Mouse (Mus musculus) olfactory bulb, adult 2 months (tissue): ENCODE results near the gene Sbno2. TPM values are rescaled to one million over a fixed set of nuclear protein-coding genes. Genes with fewer than 3 reads are reported as not detected.

Experiments
- H3K27ac ChIP-seq: fragments of 200-500 bp; 2 replicates; pipeline ENCODE4 v1.5.1; 2012; ENCODE audit warnings: low read depth, low read length; ENCODE audit not compliant: insufficient read depth
- H3K4me1 ChIP-seq: fragments of 200-500 bp; 2 replicates; pipeline ENCODE4 v1.6.1; 2012; ENCODE audit warnings: low read length; ENCODE audit not compliant: control insufficient read depth, insufficient read depth
- H3K4me3 ChIP-seq: fragments of 200-500 bp; 2 replicates; pipeline ENCODE4 v1.5.1; 2012; ENCODE audit warnings: mild to moderate bottlenecking, low read depth, low read length, moderate library complexity; ENCODE audit not compliant: insufficient read depth
- CTCF ChIP-seq: fragments of 200-500 bp; IDR thresholded peaks from 2 replicates; pipeline ENCODE4 v1.5.1; 2012; ENCODE audit warnings: low read depth, mild to moderate bottlenecking, low read length, moderate library complexity; ENCODE audit not compliant: insufficient read depth
- POLR2A ChIP-seq: fragments of 200-500 bp; IDR thresholded peaks from 2 replicates; pipeline ENCODE4 v1.6.1; 2012; ENCODE audit warnings: mild to moderate bottlenecking, low read depth, low read length, moderate library complexity; ENCODE audit not compliant: insufficient read depth
- WGBS: fragments of 180-500 bp; shearing (Covaris S2); methylation state at CpG from one replicate; pipeline ENCODE4 v1.1.7; 2018; 5-methylcytosine and 5-hydroxymethylcytosine counted together
- polyA plus RNA-seq: library from polyadenylated mRNA; stranded (reverse); fragments of >200 nt; gene quantifications from 2 replicates; pipeline ENCODE4 v1.2.4, GENCODE M21; 2012; ENCODE audit warnings: low replicate concordance; ENCODE audit not compliant: missing spikeins, insufficient read depth, insufficient read length

The Sbno2 gene
- polyA plus RNA-seq, 1 experiment, result not detected

DNA sequence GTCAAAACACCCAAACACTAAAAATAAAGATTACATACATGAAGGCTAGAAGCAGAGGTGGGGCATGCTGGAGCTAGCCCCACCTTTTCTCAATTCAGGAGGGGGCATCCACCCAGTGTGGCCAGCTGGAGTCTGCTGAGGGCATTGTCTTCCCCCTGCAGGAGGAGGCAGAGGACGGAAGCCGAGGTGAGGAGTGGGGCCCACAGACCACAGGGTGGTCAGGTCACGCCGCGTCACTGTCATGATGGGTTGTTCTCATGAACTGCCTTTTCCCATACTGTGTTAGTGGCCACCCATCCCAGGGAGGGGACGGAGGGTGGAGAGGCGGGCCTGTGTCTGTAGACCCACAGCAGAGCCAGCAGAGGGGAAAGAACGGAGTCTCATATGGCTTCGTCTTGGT is 75.2 kb downstream of the Sbno2 start:
- Histone ChIP-seq H3K4me3 (no peak overlapping the region), H3K27ac (no peak overlapping the region), H3K4me1 (no peaks in the 10 kb centered on the region)
- 92% methylated on average over 9 of the region's 9 CpGs for WGBS
- no peak for TF ChIP-seq POLR2A
- no peak for TF ChIP-seq CTCF

DNA sequence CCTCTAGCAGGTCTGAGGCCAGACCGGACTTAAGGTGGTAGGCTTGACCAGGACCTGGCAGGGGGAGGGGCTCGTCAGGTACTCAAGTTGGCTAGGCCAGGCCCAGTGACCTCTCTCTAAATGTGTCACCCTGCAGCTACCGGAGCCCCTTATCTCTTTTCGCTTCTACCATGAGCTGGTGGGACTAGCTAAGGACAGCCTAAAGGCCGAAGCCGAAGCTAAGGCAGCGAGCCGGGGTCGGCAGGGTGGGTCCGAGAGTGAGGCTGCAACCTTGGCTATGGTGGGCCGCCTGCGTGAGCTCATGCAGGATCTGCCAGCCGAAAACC is 76.9 kb downstream of the Sbno2 start:
- Histone ChIP-seq H3K27ac (no peak overlapping the region), H3K4me1 (no peaks in the 10 kb centered on the region), H3K4me3 (no peak overlapping the region)
- WGBS, result 94% methylated on average over 13 of the region's 13 CpGs
- no peak for TF ChIP-seq CTCF
- TF ChIP-seq POLR2A, result no peak

DNA sequence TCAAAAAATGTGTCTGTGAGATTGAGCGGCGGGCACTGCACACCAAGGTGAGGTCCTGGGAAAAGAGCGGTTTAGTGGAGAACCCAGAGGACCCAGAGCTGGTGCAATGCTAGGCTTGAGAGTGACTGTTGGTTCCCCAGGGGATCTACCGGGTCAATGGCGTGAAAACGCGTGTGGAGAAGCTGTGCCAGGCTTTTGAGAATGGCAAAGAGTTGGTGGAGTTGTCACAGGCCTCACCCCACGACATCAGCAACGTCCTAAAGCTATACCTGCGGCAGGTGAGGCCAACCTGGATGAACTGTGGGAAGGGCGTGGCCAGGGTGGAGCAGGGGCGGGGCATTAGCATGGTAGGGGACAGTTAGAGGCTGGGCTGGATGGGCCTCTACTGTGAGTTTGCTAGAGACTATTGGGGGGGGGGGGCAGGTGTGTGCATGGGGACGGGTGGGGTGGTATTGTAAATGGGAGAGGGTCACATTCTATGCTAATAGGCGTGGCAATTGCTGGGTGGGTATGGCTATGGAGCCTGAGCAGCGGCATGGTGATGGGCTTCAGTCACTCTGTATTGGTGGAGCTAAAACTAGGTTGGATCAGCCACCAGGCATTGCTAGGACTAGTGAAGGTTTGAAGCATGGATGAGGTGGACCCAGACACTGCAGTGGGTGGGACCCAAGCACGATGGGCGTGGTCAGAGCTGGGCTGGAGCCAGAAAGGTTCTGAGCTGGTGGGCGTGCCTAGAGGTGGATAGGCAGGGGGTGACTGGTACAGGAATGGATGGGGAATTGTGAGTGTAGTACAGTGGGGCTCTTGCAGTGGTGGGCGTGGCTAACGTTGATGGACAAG is 77.5 kb downstream of the Sbno2 start:
- H3K4me3 ChIP-seq, result no peak overlapping the region
- WGBS, result 74% methylated on average over 20 of the region's 20 CpGs
- TF ChIP-seq CTCF (no peak), POLR2A (no peak)
- no peaks in the 10 kb centered on the region for H3K4me1 ChIP-seq
- H3K27ac ChIP-seq, result no peak overlapping the region

DNA sequence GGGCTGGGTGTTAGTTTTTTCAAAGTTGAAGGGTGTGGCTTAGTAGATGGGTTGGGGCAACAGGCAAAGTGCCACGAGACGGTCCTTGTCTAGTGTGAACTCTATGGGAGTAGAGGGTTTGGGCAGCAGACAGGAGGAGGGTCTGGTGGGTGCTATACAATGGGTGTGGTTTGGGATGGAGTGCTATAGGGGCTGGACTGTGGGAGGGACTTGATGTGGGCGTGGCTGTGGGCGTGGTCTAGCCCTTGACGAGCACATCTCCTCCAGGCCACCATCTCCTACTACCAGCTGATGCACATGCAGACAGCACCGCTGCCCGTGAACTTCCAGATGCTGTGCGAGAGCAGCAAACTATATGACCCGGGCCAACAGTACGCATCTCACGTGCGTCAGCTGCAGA is 79.5 kb downstream of the Sbno2 start:
- TF ChIP-seq POLR2A, result no peak
- TF ChIP-seq CTCF, result no peak
- no peaks in the 10 kb centered on the region for H3K4me1 ChIP-seq
- WGBS, result 66% methylated on average over 12 of the region's 12 CpGs
- H3K4me3 ChIP-seq, result no peak overlapping the region
- H3K27ac ChIP-seq, result no peak overlapping the region

DNA sequence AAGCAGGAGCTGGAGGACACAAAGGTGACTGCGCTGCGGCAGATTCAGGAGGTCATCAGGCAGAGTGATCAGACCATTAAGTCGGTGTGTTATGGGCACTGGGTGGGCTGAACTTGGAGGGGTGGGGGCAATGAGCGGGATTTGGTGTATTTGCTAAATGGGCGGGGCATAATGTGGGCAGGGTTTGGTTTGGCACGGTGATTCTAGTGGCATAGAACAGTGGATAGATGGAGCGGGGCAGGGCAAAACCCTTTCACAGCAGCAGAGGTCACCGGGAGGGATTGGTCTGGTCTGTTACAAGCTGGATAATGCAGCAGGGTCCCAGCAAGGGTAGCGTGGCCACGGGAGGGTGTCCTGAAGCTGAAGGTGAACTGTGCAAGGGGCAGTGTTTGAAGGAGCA is 79.9 kb downstream of the Sbno2 start:
- no peak overlapping the region for H3K27ac ChIP-seq
- 75% methylated on average over 10 of the region's 10 CpGs for WGBS
- no peak for TF ChIP-seq POLR2A
- TF ChIP-seq CTCF, result no peak
- H3K4me3 ChIP-seq, result no peak overlapping the region
- no peaks in the 10 kb centered on the region for H3K4me1 ChIP-seq

DNA sequence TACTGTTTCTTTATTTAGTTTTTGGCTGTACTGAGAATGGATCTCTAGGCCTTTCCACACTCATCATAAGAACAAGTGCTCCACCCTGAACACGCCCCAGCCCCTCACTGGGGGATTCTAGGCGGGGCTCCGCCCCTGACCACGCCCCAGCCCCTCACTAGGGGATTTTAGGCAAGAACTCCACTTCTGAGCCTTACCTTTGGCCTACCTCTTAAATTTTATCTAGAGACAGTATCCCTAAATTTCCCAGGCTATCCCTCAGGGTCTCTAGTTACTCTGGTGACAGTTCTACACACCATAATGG is 80.4 kb downstream of the Sbno2 start:
- Histone ChIP-seq H3K4me1 (peaks cover 2% of the 10 kb centered on the region), H3K4me3 (no peak overlapping the region), H3K27ac (no peak overlapping the region)
- TF ChIP-seq CTCF (no peak), POLR2A (no peak)
- WGBS, result 66% methylated on average over 4 of the region's 4 CpGs

DNA sequence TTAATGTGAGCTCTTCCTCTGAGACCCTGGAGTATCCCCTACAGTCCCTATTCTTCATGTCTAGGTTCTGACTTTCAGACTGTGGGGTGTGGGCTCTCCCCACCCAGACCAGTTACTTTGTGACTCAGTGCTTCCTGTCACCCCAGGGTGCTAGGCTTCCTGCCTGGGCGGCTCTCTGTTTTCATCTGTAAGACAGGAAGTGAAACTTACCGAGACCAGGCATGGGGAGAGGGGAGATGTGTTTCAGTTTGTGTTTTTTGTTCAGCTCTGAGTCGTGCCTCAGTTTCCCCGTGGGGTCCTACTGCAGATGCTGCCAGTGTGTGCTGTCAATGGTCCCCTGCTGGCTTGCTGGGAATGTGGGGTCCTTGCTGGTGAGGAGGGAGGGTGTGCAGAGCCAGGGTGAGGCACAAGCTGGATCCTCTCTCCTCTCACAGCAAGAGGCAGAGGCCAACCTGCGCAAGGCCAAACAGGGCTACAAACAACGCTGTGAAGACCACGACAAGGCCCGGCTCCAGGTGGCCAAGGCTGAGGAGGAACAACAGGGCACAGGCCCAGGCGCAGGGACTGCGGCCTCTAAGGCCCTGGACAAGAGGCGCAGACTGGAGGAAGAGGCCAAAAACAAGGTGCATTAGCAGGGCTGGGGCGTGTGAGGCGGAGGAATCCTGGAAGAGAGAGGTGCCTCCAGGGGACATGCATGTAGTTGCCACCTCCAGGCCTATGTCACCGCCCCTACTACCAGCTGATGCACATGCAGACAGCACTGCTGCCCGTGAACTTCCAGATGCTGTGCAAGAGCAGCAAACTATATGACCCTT is 80.9 kb downstream of the Sbno2 start:
- 76% methylated on average over 15 of the region's 15 CpGs for WGBS
- TF ChIP-seq POLR2A (no peak), CTCF (no peak)
- Histone ChIP-seq H3K27ac (no peak overlapping the region), H3K4me3 (no peak overlapping the region), H3K4me1 (peaks cover 3% of the 10 kb centered on the region)

DNA sequence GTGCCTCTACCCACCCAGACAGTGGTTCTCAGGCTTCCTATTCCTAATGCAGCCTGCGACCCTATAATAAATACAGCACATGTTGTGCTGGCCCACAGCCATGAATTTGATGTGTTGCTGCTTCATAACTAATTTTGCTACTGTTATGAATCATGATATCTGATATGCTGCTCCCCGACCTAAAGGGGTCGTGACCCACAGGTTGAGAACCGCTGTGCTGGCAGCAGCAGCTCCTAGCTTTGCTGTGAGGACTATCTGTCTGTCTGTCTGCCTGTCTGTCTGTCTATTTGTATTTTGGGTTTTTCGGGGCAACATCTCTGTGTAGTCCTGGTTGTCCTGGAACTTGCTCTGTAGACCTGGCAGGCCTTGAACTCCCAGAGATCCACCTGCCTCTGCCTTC is 81.6 kb downstream of the Sbno2 start:
- H3K4me3 ChIP-seq, result no peak overlapping the region
- TF ChIP-seq POLR2A (no peak), CTCF (no peak)
- peaks cover 3% of the 10 kb centered on the region for H3K4me1 ChIP-seq
- WGBS, result 80% methylated on average over 5 of the region's 5 CpGs
- H3K27ac ChIP-seq, result no peak overlapping the region

DNA sequence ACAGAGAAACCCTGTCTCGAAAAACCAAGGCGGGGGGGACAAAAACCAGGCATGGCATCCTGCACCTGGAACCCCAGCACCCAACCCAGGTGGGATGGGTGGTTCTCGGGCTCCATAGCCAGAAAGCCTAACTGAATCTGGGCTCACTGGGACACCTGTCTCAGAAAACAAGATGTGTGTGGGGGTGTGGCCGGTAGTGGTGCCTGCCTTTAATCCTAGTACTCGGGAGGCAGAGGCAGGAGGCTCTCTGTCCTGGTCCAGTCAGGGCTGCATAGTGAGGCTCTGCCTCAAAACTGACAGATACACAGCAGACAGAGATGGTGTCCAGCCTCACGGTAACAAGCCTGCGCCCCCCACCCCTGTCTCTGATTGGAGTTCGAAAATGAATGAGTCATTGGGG is 82.6 kb downstream of the Sbno2 start:
- WGBS, result 90% methylated on average over 8 of the region's 8 CpGs
- TF ChIP-seq POLR2A, result no peak
- no peak for TF ChIP-seq CTCF
- peaks cover 3% of the 10 kb centered on the region for H3K4me1 ChIP-seq
- H3K27ac ChIP-seq, result no peak overlapping the region
- H3K4me3 ChIP-seq, result no peak overlapping the region

DNA sequence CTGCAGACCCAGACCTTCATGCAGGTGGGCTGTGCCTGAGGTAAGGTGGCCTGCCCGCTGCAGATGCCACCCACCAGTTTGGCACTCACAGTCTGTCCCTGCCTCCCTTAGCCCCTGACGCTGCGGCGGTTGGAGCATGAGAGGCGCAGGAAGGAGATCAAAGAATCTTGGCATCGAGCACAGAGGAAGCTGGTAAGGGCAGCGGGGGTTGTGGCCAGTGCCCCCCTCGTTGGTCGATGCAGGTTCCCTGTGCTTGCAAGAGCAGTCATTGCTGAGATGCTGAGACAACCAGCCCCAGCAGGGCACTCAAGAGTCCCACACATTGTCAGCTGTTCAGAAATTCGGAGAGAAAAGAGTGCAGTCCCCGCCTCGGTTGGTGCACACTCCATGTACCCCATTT is 83.2 kb downstream of the Sbno2 start:
- TF ChIP-seq CTCF (no peak), POLR2A (no peak)
- H3K27ac ChIP-seq, result no peak overlapping the region
- 82% methylated on average over 12 of the region's 12 CpGs for WGBS

More for the DNA sequence above, 83.2 kb downstream of the Sbno2 start:
- peaks cover 3% of the 10 kb centered on the region for H3K4me1 ChIP-seq
- H3K4me3 ChIP-seq, result no peak overlapping the region
